7 mouse cellular contexts compared by ENCODE assay signal in the genomic region with DNA sequence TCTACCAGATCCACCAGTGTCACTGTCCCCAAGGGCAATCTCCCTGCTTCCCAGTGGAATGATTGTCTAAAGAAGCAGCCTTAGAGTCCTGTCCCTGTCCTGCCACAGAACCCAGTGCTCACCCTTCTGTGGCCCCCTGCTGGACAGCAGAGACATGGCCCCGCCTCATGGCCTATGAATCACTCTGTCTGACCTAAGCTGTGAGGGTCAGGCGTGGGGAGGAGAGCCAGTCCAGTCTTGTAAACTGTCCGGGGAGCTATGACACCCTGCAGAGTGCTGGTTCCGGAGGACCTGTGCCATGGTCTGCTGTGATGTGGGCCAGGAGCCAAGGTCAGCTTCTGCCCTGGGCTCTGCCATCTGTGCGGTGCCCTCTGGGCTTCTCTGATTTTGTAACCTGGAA.
DNase-seq lines count a peak whose midpoint lies in the region; ATAC-seq and TF ChIP-seq lines count a peak whose summit lies in the region.

No protein-coding gene starts in this region.

- no peaks in the 10 kb centered on the region for H3K9me3 ChIP-seq in ES-Bruce4 (replicated peaks; ENCODE audit: control insufficient read depth, insufficient read depth, low read length, poor library complexity, severe bottlenecking)
- no peaks in the 10 kb centered on the region for H3K9me3 ChIP-seq in heart, embryonic 11.5 days (replicated peaks; ENCODE audit: control insufficient read depth, low read length)

- no peak overlapping the region for H3K4me2 ChIP-seq in heart, embryonic 11.5 days

- no peak overlapping the region for H3K9ac ChIP-seq in ES-Bruce4 (ENCODE audit: low read depth, poor library complexity, severe bottlenecking)
- H3K9ac ChIP-seq in heart, embryonic 11.5 days (ENCODE audit: low read depth, low read length), result no peak overlapping the region

- ATAC-seq in common myeloid progenitor, adult 5-6 weeks (replicated peaks; ENCODE audit: low read depth, poor library complexity, severe bottlenecking), result peak; percentile 84
- ATAC-seq in heart, embryonic 11.5 days (replicated peaks; ENCODE audit: insufficient number of reproducible peaks, low FRiP score, low TSS enrichment), result 0 out of 2 replicates have a peak, but pooled peaks have one; percentile 57

- no peak for TF ChIP-seq EP300 in ES-Bruce4 (IDR thresholded peaks at IDR 0.05; ENCODE audit: insufficient read depth, low read depth, low read length)

- no peaks in the 10 kb centered on the region for H3K36me3 ChIP-seq in ES-Bruce4 (ENCODE audit: control insufficient read depth, insufficient read depth, low read length, poor library complexity, severe bottlenecking)
- H3K36me3 ChIP-seq in heart, embryonic 11.5 days (ENCODE audit: control insufficient read depth, insufficient read depth, low read length), result no peaks in the 10 kb centered on the region
- H3K36me3 ChIP-seq in splenic B cell, adult 2 months (ENCODE audit: control insufficient read depth, insufficient read depth, low read length, poor library complexity, severe bottlenecking), result no peaks in the 10 kb centered on the region

- no peak overlapping the region for H3K4me3 ChIP-seq in ES-Bruce4 (ENCODE audit: low read depth, low read length)
- H3K4me3 ChIP-seq in heart, embryonic 11.5 days (ENCODE audit: low read depth, low read length), result no peak overlapping the region

- peak; percentile 76 for DNase-seq in adipocyte (ENCODE audit: low spot score)
- DNase-seq in kidney, postnatal 25 days, result peak; percentile 76 to 84
- peak; percentile 86 to 87 for DNase-seq in lung, postnatal 4 days
- DNase-seq in splenic B cell, adult 2 months (ENCODE audit: low read depth, low spot score), result peak; percentile 34

- no peak overlapping the region for H3K27ac ChIP-seq in ES-Bruce4 (ENCODE audit: insufficient read depth, low read length)
- H3K27ac ChIP-seq in heart, embryonic 11.5 days (ENCODE audit: low read depth, low read length), result no peak overlapping the region

- WGBS in heart, embryonic 11.5 days (ENCODE audit: insufficient replicate concordance), result 34% methylated on average over 5 of the region's 5 CpGs

- peak; percentile 67 for TF ChIP-seq CTCF in ES-Bruce4 (IDR thresholded peaks at IDR 0.05; ENCODE audit: low read depth, low read length)

- no peaks in the 10 kb centered on the region for H3K27me3 ChIP-seq in ES-Bruce4 (ENCODE audit: control insufficient read depth, insufficient read depth, low read length, poor library complexity, severe bottlenecking)
- H3K27me3 ChIP-seq in heart, embryonic 11.5 days (ENCODE audit: control insufficient read depth, insufficient read depth, low read length), result no peaks in the 10 kb centered on the region
- no peaks in the 10 kb centered on the region for H3K27me3 ChIP-seq in splenic B cell, adult 2 months (ENCODE audit: control insufficient read depth, insufficient read depth, low read length, poor library complexity, severe bottlenecking)

- TF ChIP-seq POLR2A in ES-Bruce4 (IDR thresholded peaks at IDR 0.05; ENCODE audit: insufficient read depth, low read length), result no peak

- H3K4me1 ChIP-seq in ES-Bruce4 (ENCODE audit: control insufficient read depth, insufficient read depth, low read length), result no peaks in the 10 kb centered on the region
- H3K4me1 ChIP-seq in heart, embryonic 11.5 days (ENCODE audit: control insufficient read depth, insufficient read depth, low read length), result peaks cover 23% of the 10 kb centered on the region

Comparison
In these comparisons a context has a peak if more than half of its experiments do, and no peak if none do; other contexts are left out.
1. DNase-seq: peak in every context shown above with its lines; median percentile 86 in lung, postnatal 4 days; 80 in kidney, postnatal 25 days; 76 in adipocyte; 34 in splenic B cell, adult 2 months.